Mouse (Mus musculus): ENCODE data around the gene Zcrb1.
"Not testable (repeated sequence)": the region's sequence is repeated elsewhere in the genome, so short reads cannot be mapped to it uniquely, and the experiment has no call there.

The Zcrb1 gene

DNA sequence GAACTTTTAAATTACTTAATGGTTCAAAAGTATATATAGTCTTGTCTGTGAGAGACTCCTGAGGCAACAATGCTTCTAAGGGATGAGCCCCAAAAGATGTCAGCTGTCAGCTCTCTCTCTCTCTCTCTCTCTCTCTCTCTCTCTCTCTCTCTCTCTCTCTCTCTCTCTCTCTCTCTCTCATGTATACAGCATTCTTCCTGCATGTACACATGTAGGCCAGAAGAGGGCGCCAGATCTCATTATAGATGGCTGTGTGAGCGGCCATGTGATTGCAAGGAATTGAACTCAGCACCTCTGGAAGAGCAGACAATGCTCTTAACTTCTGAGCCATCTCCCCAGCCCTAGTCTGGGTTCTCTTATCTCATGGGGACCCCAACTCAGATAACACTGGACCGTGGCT is 19.0 kb downstream of the Zcrb1 start:
- in situ Hi-C loops (cut with MboI; ENCODE audit: low pct_unique_long_range_greater_than_20kb in 1 of 2, low sequenced_read_pairs in 2 of 2, unreplicated experiment in 1 of 2) = no loop called here

DNA sequence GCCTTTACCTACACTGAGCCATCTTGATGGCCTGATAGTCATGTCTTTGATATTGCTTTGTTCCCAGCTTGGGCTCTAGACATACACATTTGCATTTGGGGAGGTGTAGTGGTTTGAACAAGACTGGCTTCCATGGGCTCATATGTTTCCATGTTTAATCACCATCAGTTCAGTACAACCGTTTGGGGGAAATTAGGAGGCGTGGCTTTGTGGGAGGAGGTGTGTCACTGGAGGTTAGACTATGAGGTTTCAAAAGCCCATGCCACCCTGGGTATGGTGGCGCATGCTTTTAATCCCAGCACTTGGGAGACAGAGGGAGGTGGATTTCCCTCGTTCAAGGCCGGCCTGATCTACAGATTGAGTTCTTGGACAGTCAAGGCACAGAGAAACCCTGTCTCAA is 22.4 kb downstream of the Zcrb1 start:
- in situ Hi-C loops (cut with MboI; ENCODE audit: low pct_unique_long_range_greater_than_20kb in 1 of 2, low sequenced_read_pairs in 2 of 2, unreplicated experiment in 1 of 2) = no loop called here

DNA sequence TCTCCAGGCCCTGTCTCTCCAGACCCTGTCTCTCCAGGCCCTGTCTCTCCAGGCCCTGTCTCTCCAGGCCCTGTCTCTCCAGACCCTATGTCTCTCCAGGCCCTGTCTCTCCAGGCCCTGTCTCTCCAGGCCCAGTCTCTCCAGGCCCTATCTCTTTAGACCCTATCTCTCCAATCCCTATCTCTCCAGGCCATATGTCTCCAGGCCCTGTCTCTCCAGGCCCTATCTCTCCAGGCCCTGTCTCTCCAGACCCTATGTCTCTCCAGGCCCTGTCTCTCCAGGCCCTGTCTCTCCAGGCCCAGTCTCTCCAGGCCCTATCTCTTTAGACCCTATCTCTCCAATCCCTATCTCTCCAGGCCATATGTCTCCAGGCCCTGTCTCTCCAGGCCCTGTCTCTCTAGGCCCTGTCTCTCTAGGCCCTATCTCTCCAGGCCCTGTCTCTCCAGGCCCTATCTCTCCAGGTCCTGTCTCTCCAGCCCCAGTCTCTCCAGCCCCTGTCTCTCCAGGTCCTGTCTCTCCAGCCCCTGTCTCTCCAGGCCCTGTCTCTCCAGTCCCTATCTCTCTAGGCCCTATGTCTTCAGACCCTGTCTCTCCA is 25.5 kb downstream of the Zcrb1 start:
- in situ Hi-C loops (cut with MboI; ENCODE audit: low pct_unique_long_range_greater_than_20kb in 1 of 2, low sequenced_read_pairs in 2 of 2, unreplicated experiment in 1 of 2) = not testable (repeated sequence)

DNA sequence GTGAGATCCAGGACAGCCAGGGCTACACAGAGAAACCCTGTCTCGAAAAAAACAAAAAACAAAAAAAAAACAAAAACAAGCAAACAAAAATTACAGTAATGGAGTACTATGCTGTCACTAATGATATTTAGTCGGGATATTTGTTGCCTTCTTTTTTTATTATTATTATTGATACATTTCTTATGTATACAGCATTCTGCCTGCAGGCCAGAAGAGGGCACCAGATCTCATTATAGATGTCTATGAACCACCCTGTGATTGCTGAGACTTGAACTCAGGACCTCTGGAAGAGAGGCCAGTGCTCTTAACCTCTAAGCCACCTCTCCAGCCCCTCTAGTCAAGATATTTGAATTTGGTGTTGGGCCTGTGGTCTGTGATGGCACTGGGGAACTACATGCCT is 26.3 kb downstream of the Zcrb1 start:
- in situ Hi-C loops (cut with MboI; ENCODE audit: low pct_unique_long_range_greater_than_20kb in 1 of 2, low sequenced_read_pairs in 2 of 2, unreplicated experiment in 1 of 2) = no loop called here

DNA sequence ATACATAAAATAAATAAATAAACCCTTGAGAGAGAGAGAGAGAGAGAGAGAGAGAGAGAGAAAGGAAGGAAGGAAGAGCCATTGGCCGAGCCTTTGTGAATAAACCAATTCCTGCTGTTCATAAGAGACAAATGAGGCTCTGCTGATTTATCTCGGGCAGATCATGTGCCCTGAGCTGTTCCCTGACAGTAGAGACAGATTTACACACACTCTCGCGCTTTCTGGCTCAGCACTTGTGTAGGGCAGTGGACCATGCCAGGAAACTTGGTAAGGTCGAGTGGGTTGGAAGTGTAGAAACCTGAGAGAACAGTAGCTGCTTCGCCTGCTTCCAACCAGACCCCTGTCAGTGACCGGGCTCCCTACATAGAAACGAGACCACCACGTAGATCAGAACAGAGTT is 29.6 kb downstream of the Zcrb1 start:
- in situ Hi-C loops (cut with MboI; ENCODE audit: low pct_unique_long_range_greater_than_20kb in 1 of 2, low sequenced_read_pairs in 2 of 2, unreplicated experiment in 1 of 2) = no loop called here

DNA sequence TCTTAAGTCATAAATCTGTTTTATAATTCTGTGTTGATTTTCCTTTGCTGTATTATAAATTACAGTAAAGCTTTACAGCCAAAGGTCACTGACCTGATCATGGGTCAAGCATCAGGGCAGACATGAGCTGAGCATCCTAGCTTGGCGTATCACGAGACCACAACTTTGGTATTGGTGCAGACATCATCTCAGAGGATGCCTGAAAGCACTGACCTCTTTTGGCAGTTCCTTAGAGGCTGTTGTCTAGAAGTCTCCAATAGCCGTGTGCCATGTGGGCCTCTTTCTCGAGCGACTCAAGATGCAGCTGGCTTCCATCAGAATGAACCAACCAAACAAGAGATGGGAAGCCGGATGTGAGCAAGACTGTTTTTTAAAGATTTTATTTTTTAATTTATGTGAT is 32.6 kb downstream of the Zcrb1 start:
- in situ Hi-C loops (cut with MboI; ENCODE audit: low pct_unique_long_range_greater_than_20kb in 1 of 2, low sequenced_read_pairs in 2 of 2, unreplicated experiment in 1 of 2) = no loop called here

DNA sequence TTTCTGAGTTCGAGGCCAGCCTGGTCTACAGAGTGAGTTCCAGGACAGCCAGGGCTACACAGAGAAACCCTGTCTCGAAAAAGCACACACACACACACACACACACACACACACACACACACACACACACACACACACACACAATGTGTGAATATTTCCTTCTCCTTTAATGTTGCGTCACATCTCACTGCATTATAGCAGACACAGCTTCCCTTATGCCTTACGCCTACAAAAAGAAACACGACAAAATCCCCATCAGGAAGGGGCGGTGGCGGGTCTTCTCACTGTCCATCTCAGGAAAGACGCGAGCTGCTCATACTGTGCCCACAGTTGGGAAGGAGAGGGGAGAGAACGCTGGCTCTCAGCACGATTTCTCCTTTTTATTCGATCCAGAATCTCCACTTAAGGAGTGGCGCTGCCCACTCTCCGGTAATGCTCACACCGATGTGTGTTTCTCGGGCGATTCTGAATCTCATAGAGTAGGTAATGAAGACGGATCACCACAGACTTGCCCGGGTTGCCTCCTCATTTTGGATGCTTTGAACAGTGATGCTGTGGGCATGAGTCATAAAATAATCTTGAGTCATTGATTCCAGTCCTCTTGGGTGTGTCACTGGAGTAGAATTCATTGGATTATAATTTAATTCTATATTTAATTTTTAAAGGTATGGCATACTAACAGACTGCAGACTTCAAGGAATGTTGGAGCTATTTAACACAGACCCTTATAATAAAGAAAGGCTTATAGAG is 39.6 kb downstream of the Zcrb1 start:
- in situ Hi-C loops (cut with MboI; ENCODE audit: low pct_unique_long_range_greater_than_20kb in 1 of 2, low sequenced_read_pairs in 2 of 2, unreplicated experiment in 1 of 2) = no loop called here

DNA sequence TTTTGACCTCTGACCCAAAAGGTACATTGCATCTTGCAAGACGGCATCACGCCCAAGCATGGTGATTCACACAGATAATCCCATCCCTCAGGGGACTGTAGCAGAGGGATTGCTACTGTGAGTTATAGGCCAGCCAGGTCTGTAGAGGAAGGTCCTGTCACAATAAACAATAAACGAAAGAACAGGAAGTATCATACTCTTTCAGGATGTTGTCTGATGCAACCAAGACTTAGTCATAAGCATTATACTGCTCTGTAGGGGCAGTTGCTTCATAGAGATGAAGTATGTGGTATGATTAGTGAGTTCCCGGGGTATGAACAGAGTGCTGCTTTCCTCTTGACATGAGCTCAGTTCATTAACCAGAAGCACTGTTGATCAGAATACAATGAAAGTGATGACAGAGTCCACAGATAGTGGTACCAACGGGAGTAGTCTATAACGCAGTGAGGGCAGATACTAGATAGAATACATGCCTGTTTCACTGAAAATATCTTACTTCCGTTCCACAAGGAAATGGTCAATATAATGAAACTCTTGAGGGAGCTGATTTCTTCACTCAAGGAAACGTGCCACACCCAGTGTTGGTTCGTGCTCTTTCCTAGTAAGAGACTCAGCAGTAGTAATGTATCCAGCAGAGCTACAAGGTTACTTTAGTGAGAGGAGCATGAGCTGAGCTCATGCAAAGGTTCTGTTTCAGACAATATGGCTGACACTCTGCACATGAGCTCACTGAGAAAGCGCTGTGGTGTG is 57.3 kb downstream of the Zcrb1 start:
- in situ Hi-C loops (cut with MboI; ENCODE audit: low pct_unique_long_range_greater_than_20kb in 1 of 2, low sequenced_read_pairs in 2 of 2, unreplicated experiment in 1 of 2) = no loop called here

DNA sequence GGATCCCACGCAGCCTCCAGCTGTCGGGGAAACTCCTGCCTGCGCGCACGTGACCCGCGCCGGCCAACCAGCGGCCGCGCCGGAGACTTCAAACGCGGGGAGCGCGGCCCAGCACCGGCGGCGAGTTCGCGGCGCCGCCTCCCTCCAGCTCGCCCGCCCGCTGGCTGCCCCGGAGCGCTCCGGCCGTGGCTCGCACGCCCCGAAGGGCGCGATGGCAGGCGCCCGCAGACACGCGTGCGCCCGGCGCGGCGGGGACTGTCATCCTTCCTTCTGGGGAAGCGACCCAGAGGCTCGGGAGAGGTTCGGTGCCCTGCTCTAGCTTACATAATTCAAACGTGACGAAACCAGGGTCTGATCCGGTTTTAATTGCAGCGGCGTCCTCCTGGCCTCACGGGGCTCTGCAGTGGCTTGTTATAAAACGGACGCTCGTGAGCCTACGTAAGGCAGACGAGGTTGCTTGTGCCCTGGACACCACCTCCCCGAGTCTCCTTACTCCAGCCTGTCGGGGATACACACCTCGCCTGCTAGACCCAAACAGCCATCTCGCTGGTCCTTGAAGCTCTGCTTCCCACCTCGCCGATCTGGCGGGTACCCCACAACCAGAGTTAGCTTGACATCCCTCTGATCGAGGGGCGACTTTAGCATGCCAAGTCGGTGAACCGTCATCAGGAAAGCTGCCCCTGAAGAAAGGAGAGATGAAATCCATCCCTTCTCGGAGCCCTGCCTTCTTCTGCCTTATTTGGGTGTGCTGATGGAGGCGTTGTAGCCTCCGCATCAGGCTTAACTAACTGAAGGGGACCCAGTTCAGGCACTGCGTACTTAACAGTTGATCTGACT is 61.0 kb downstream of the Zcrb1 start, which contains the start of gene Yaf2:
TSS of gene Yaf2 (minus strand) at position 11 of the 837 bp plus-strand sequence.
- in situ Hi-C loops (cut with MboI; ENCODE audit: low pct_unique_long_range_greater_than_20kb in 1 of 2, low sequenced_read_pairs in 2 of 2, unreplicated experiment in 1 of 2) = no loop called here

DNA sequence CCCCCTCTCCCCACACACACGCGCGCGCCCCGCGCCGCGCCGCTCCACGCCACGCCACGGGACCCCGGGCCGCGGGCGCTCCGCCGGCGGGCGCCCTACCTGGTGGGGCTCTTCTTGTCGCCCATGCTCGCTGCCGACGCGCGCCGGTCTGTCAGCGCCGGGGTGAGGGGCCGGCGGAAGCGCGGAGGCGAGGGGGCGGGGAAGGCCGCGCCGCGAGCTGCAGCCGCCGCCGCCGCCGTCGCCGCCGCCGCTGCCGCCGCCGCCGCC is 61.5 kb downstream of the Zcrb1 start:
- in situ Hi-C loops (cut with MboI; ENCODE audit: low pct_unique_long_range_greater_than_20kb in 1 of 2, low sequenced_read_pairs in 2 of 2, unreplicated experiment in 1 of 2) = no loop called here
